Mouse (Mus musculus): ENCODE measurements around the gene Erf. TPM values are rescaled to one million over a fixed set of nuclear protein-coding genes. Genes with fewer than 3 reads are reported as not detected.
A peak's percentile ranks its signal among the peaks of the same experiment; 100 is the strongest.

Erf gene
- polyA plus RNA-seq, 1 experiment from 2014 or later, result 5.7 TPM

GRCm38 (mm10) chr7:25235526-25235925, 15.0 kb downstream of the Erf start:
- H3K27me3 ChIP-seq (ENCODE audit: control insufficient read depth, insufficient read depth, low read length), result no peaks in the 10 kb centered on the region
- ATAC-seq (ENCODE audit: low FRiP score) (no peak), DNase-seq (ENCODE audit: low spot score) (no peak)
- no peaks in the 10 kb centered on the region for H3K9me3 ChIP-seq (ENCODE audit: control insufficient read depth, low read length)
- peaks cover 52% of the 10 kb centered on the region for H3K36me3 ChIP-seq (replicated peaks; ENCODE audit: control insufficient read depth, insufficient read depth)
- no peak overlapping the region; the same call in 1 of the 2 replicates for H3K4me2 ChIP-seq (replicated peaks)
- no peak overlapping the region for H3K4me3 ChIP-seq (replicated peaks; ENCODE audit: low read length)
- H3K4me1 ChIP-seq (replicated peaks; ENCODE audit: control insufficient read depth, insufficient read depth, low read length), result peaks cover 24% of the 10 kb centered on the region
- H3K27ac ChIP-seq, result no peak overlapping the region
- 0 out of 2 replicates have a peak overlapping the region, but pooled peaks have one; percentile 97 for H3K9ac ChIP-seq
- WGBS, result 93% methylated on average over 5 of the region's 5 CpGs

GRCm38 (mm10) chr7:25233061-25233460, 17.5 kb downstream of the Erf start:
- DNase-seq (ENCODE audit: low spot score) (no peak), ATAC-seq (ENCODE audit: low FRiP score) (no peak)
- 87% methylated on average over 2 of the region's 2 CpGs for WGBS
- Histone ChIP-seq H3K36me3 (replicated peaks; ENCODE audit: control insufficient read depth, insufficient read depth) (peaks cover 77% of the 10 kb centered on the region), H3K4me2 (replicated peaks) (no peak overlapping the region), H3K27ac (no peak overlapping the region), H3K4me3 (replicated peaks; ENCODE audit: low read length) (no peak overlapping the region), H3K4me1 (replicated peaks; ENCODE audit: control insufficient read depth, insufficient read depth, low read length) (peaks cover 19% of the 10 kb centered on the region), H3K27me3 (ENCODE audit: control insufficient read depth, insufficient read depth, low read length) (no peaks in the 10 kb centered on the region), H3K9me3 (ENCODE audit: control insufficient read depth, low read length) (no peaks in the 10 kb centered on the region), H3K9ac (no peak overlapping the region)

GRCm38 (mm10) chr7:25232101-25232648, 18.4 kb downstream of the Erf start:
- WGBS, result 60% methylated on average over 5 of the region's 5 CpGs
- no peaks in the 10 kb centered on the region for H3K27me3 ChIP-seq (ENCODE audit: control insufficient read depth, insufficient read depth, low read length)
- H3K4me2 ChIP-seq (replicated peaks), result no peak overlapping the region
- H3K9me3 ChIP-seq (ENCODE audit: control insufficient read depth, low read length), result no peaks in the 10 kb centered on the region
- peaks cover 19% of the 10 kb centered on the region for H3K4me1 ChIP-seq (replicated peaks; ENCODE audit: control insufficient read depth, insufficient read depth, low read length)
- H3K27ac ChIP-seq, result no peak overlapping the region
- DNase-seq (ENCODE audit: low spot score), result no peak
- no peak overlapping the region for H3K4me3 ChIP-seq (replicated peaks; ENCODE audit: low read length)
- ATAC-seq (ENCODE audit: low FRiP score), result no peak
- no peak overlapping the region for H3K9ac ChIP-seq
- peaks cover 86% of the 10 kb centered on the region for H3K36me3 ChIP-seq (replicated peaks; ENCODE audit: control insufficient read depth, insufficient read depth)

GRCm38 (mm10) chr7:25230690-25231285, 19.8 kb downstream of the Erf start:
- no peak for ATAC-seq (ENCODE audit: low FRiP score)
- 90% methylated on average over 9 of the region's 9 CpGs for WGBS
- Histone ChIP-seq H3K9me3 (ENCODE audit: control insufficient read depth, low read length) (no peaks in the 10 kb centered on the region), H3K27me3 (ENCODE audit: control insufficient read depth, insufficient read depth, low read length) (no peaks in the 10 kb centered on the region), H3K4me3 (replicated peaks; ENCODE audit: low read length) (no peak overlapping the region), H3K27ac (no peak overlapping the region), H3K9ac (no peak overlapping the region), H3K4me2 (replicated peaks) (no peak overlapping the region), H3K36me3 (replicated peaks; ENCODE audit: control insufficient read depth, insufficient read depth) (peaks cover 99% of the 10 kb centered on the region), H3K4me1 (replicated peaks; ENCODE audit: control insufficient read depth, insufficient read depth, low read length) (peaks cover 9% of the 10 kb centered on the region)
- DNase-seq (ENCODE audit: low spot score), result no peak

GRCm38 (mm10) chr7:25227523-25228300, 22.8 kb downstream of the Erf start:
- Histone ChIP-seq H3K27ac (no peak overlapping the region), H3K36me3 (replicated peaks; ENCODE audit: control insufficient read depth, insufficient read depth) (peaks cover 89% of the 10 kb centered on the region), H3K4me2 (replicated peaks) (no peak overlapping the region), H3K9me3 (ENCODE audit: control insufficient read depth, low read length) (no peaks in the 10 kb centered on the region), H3K27me3 (ENCODE audit: control insufficient read depth, insufficient read depth, low read length) (no peaks in the 10 kb centered on the region), H3K4me3 (replicated peaks; ENCODE audit: low read length) (no peak overlapping the region), H3K9ac (no peak overlapping the region), H3K4me1 (replicated peaks; ENCODE audit: control insufficient read depth, insufficient read depth, low read length) (no peaks in the 10 kb centered on the region)
- 94% methylated on average over 1 of the region's 1 CpGs for WGBS
- DNase-seq (ENCODE audit: low spot score) (no peak), ATAC-seq (ENCODE audit: low FRiP score) (no peak)

GRCm38 (mm10) chr7:25222275-25222967, 28.1 kb downstream of the Erf start:
- Histone ChIP-seq H3K4me2 (replicated peaks) (peak overlapping the region; percentile 94), H3K4me1 (replicated peaks; ENCODE audit: control insufficient read depth, insufficient read depth, low read length) (peaks cover 30% of the 10 kb centered on the region), H3K27ac (no peak overlapping the region), H3K9me3 (ENCODE audit: control insufficient read depth, low read length) (no peaks in the 10 kb centered on the region), H3K9ac (no peak overlapping the region; the same call in 1 of the 2 replicates), H3K4me3 (replicated peaks; ENCODE audit: low read length) (peak overlapping the region; percentile 81), H3K36me3 (replicated peaks; ENCODE audit: control insufficient read depth, insufficient read depth) (peaks cover 40% of the 10 kb centered on the region), H3K27me3 (ENCODE audit: control insufficient read depth, insufficient read depth, low read length) (no peaks in the 10 kb centered on the region)
- no peak for ATAC-seq (ENCODE audit: low FRiP score)
- no peak for DNase-seq (ENCODE audit: low spot score)
- 88% methylated on average over 10 of the region's 10 CpGs for WGBS

- DNase-seq (ENCODE audit: low spot score) (peak; percentile 98), ATAC-seq (ENCODE audit: low FRiP score) (peak; percentile 96)
- Histone ChIP-seq H3K4me3 (replicated peaks; ENCODE audit: low read length) (peak within 1 kb of the TSS; percentile 81), H3K4me1 (replicated peaks; ENCODE audit: control insufficient read depth, insufficient read depth, low read length) (peaks cover 30% of the 10 kb centered on the region), H3K9ac (peak within 1 kb of the TSS; percentile 77), H3K27me3 (ENCODE audit: control insufficient read depth, insufficient read depth, low read length) (no peaks in the 10 kb centered on the region), H3K36me3 (replicated peaks; ENCODE audit: control insufficient read depth, insufficient read depth) (peaks cover 37% of the 10 kb centered on the region), H3K4me2 (replicated peaks) (peak within 1 kb of the TSS; percentile 94), H3K27ac (peak within 1 kb of the TSS; percentile 80), H3K9me3 (ENCODE audit: control insufficient read depth, low read length) (no peaks in the 10 kb centered on the region)
- under 1% methylated on average over 42 of the region's 45 CpGs for WGBS
Measured at GRCm38 (mm10) chr7:25221102-25221883, 29.3 kb downstream of the Erf start, which contains the start of gene Zfp526. Zfp526 (plus strand) TSS chr7:25221425.

GRCm38 (mm10) chr7:25220457-25221101, 30.0 kb downstream of the Erf start, which contains the start of gene Dedd2:
Dedd2 (minus strand) TSS chr7:25220615.
- peak within 1 kb of the TSS; percentile 94 for H3K4me2 ChIP-seq (replicated peaks)
- DNase-seq (ENCODE audit: low spot score), result no peak
- ATAC-seq (ENCODE audit: low FRiP score), result no peak

More at GRCm38 (mm10) chr7:25220457-25221101, 30.0 kb downstream of the Erf start, which contains the start of gene Dedd2:
- Histone ChIP-seq H3K27me3 (ENCODE audit: control insufficient read depth, insufficient read depth, low read length) (no peaks in the 10 kb centered on the region), H3K27ac (peak within 1 kb of the TSS; percentile 80), H3K36me3 (replicated peaks; ENCODE audit: control insufficient read depth, insufficient read depth) (peaks cover 37% of the 10 kb centered on the region), H3K9me3 (ENCODE audit: control insufficient read depth, low read length) (no peaks in the 10 kb centered on the region), H3K4me3 (replicated peaks; ENCODE audit: low read length) (peak within 1 kb of the TSS; percentile 81), H3K9ac (peak within 1 kb of the TSS; percentile 77), H3K4me1 (replicated peaks; ENCODE audit: control insufficient read depth, insufficient read depth, low read length) (peaks cover 30% of the 10 kb centered on the region)
- WGBS, result 8% methylated on average over 20 of the region's 20 CpGs
